Mouse (Mus musculus): ENCODE measurements at regions not wholly inside any gene's neighbourhood (a gene's known extent, or its start where the extent isn't known, plus 50 kb on each side); places are given as distances from the start of the nearest gene placed in this dataset.

GRCm38 (mm10) chr16:42772640-42773039 is 103.0 kb upstream of the Zbtb20 start:
- 72% methylated on average over 2 of the region's 2 CpGs for WGBS

DNA sequence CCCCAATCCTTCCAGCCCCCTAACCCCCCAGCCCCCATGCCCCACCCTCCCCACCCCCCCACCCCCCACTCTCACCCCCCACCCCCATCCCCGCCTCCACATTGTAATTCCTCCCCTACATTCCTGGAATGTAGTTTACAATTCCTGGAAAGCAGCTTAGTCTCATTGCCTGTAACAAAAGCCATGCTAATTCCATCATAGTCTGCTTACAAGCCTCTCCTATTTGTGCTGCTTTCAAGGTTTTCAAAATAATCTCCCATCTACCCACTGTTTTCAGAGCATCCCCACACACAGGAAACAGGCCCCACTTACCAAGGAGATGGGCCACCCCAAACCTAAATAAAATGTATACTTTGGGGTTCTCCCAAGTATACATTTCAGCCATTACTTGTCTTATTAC is 105.5 kb upstream of the Zbtb20 start:
- H3K9me3 ChIP-seq (ENCODE audit: control insufficient read depth, low read length): no peaks in the 10 kb centered on the region
- H3K4me2 ChIP-seq: no peak overlapping the region
- no peak for DNase-seq (ENCODE audit: low spot score, missing footprints)
- no peak overlapping the region for H3K4me3 ChIP-seq (ENCODE audit: low read depth, low read length)
- H3K36me3 ChIP-seq (ENCODE audit: control insufficient read depth, insufficient read depth, low read length): no peaks in the 10 kb centered on the region
- no peak overlapping the region for H3K9ac ChIP-seq (ENCODE audit: low read length)
- H3K4me1 ChIP-seq (ENCODE audit: control insufficient read depth, insufficient read depth, low read length): no peaks in the 10 kb centered on the region
- no peaks in the 10 kb centered on the region for H3K27me3 ChIP-seq (ENCODE audit: control insufficient read depth, insufficient read depth, low read length)
- WGBS: 44% methylated on average over 1 of the region's 1 CpGs
- no peak for ATAC-seq (ENCODE audit: low FRiP score)
- H3K27ac ChIP-seq (ENCODE audit: low read depth, low read length): no peak overlapping the region

More at GRCm38 (mm10) chr16:42772640-42773039, 103.0 kb upstream of the Zbtb20 start:
- Histone ChIP-seq H3K27ac (ENCODE audit: low read depth, low read length) (no peak overlapping the region), H3K4me3 (ENCODE audit: low read depth, low read length) (no peak overlapping the region), H3K4me1 (ENCODE audit: control insufficient read depth, insufficient read depth, low read length) (no peaks in the 10 kb centered on the region), H3K27me3 (ENCODE audit: control insufficient read depth, insufficient read depth, low read length) (no peaks in the 10 kb centered on the region), H3K9ac (ENCODE audit: low read length) (no peak overlapping the region), H3K36me3 (ENCODE audit: control insufficient read depth, insufficient read depth, low read length) (no peaks in the 10 kb centered on the region), H3K4me2 (no peak overlapping the region), H3K9me3 (ENCODE audit: control insufficient read depth, low read length) (no peaks in the 10 kb centered on the region)
- ATAC-seq (ENCODE audit: low FRiP score): no peak
- DNase-seq (ENCODE audit: low spot score, missing footprints): no peak

- H3K27ac ChIP-seq (ENCODE audit: low read depth, low read length): no peak overlapping the region
- 84% methylated on average over 5 of the region's 5 CpGs for whole genome bisulfite sequencing
- DNase-seq (ENCODE audit: low spot score, missing footprints): no peak
- H3K9ac ChIP-seq (ENCODE audit: low read length): no peak overlapping the region
- H3K4me3 ChIP-seq (ENCODE audit: low read depth, low read length): no peak overlapping the region
- H3K27me3 ChIP-seq (ENCODE audit: control insufficient read depth, insufficient read depth, low read length): no peaks in the 10 kb centered on the region
- no peak for ATAC-seq (ENCODE audit: low FRiP score)
- no peak overlapping the region for H3K4me2 ChIP-seq
- no peaks in the 10 kb centered on the region for H3K36me3 ChIP-seq (ENCODE audit: control insufficient read depth, insufficient read depth, low read length)
- no peaks in the 10 kb centered on the region for H3K9me3 ChIP-seq (ENCODE audit: control insufficient read depth, low read length)
- H3K4me1 ChIP-seq (ENCODE audit: control insufficient read depth, insufficient read depth, low read length): no peaks in the 10 kb centered on the region
Observed at GRCm38 (mm10) chr16:42748681-42749080, 127.0 kb upstream of the Zbtb20 start.

GRCm38 (mm10) chr16:42745943-42746675 is 129.6 kb upstream of the Zbtb20 start:
- ATAC-seq (ENCODE audit: low FRiP score) (0 out of 2 replicates have a peak, but pooled peaks have one; percentile 40), DNase-seq (ENCODE audit: low spot score, missing footprints) (peak; percentile 84)
- Histone ChIP-seq H3K27ac (ENCODE audit: low read depth, low read length) (peak overlapping the region; percentile 2; the same call in 1 of the 2 replicates), H3K4me2 (no peak overlapping the region), H3K9ac (ENCODE audit: low read length) (no peak overlapping the region), H3K4me1 (ENCODE audit: control insufficient read depth, insufficient read depth, low read length) (no peaks in the 10 kb centered on the region), H3K9me3 (ENCODE audit: control insufficient read depth, low read length) (no peaks in the 10 kb centered on the region), H3K27me3 (ENCODE audit: control insufficient read depth, insufficient read depth, low read length) (no peaks in the 10 kb centered on the region), H3K4me3 (ENCODE audit: low read depth, low read length) (no peak overlapping the region), H3K36me3 (ENCODE audit: control insufficient read depth, insufficient read depth, low read length) (no peaks in the 10 kb centered on the region)
- 58% methylated on average over 11 of the region's 11 CpGs for WGBS

GRCm38 (mm10) chr16:42743538-42743937 is 132.1 kb upstream of the Zbtb20 start:
- no peak overlapping the region for H3K4me2 ChIP-seq
- DNase-seq (ENCODE audit: low spot score, missing footprints): peak; percentile 21
- H3K36me3 ChIP-seq (ENCODE audit: control insufficient read depth, insufficient read depth, low read length): no peaks in the 10 kb centered on the region
- H3K4me3 ChIP-seq (ENCODE audit: low read depth, low read length): no peak overlapping the region
- H3K9me3 ChIP-seq (ENCODE audit: control insufficient read depth, low read length): no peaks in the 10 kb centered on the region
- no peaks in the 10 kb centered on the region for H3K27me3 ChIP-seq (ENCODE audit: control insufficient read depth, insufficient read depth, low read length)
- H3K9ac ChIP-seq (ENCODE audit: low read length): no peak overlapping the region
- no peak overlapping the region for H3K27ac ChIP-seq (ENCODE audit: low read depth, low read length)
- WGBS: 76% methylated on average over 1 of the region's 1 CpGs
- H3K4me1 ChIP-seq (ENCODE audit: control insufficient read depth, insufficient read depth, low read length): no peaks in the 10 kb centered on the region
- ATAC-seq (ENCODE audit: low FRiP score): no peak

DNA sequence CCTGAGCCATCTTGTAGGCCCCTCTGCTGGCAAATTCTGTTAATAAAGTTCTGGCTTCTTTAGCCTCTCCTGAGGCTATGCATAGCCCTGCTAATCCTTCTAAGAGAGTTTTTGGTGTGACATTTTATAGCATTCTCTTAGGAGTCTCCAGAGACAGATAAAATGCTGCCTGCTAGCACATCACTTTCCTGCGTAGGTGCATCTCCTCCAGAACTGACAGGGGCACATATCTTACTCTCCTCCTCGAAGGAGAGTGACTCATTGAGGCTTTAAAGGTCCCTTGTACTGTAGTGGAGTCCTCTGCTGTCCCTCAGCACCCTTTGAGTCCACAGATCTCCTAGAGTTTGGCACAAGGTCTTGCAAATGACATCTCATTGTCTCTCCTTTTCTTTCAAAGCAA is 132.6 kb upstream of the Zbtb20 start:
- no peak overlapping the region for H3K4me2 ChIP-seq
- H3K4me1 ChIP-seq (ENCODE audit: control insufficient read depth, insufficient read depth, low read length): no peaks in the 10 kb centered on the region
- ATAC-seq (ENCODE audit: low FRiP score): no peak
- no peaks in the 10 kb centered on the region for H3K27me3 ChIP-seq (ENCODE audit: control insufficient read depth, insufficient read depth, low read length)
- H3K27ac ChIP-seq (ENCODE audit: low read depth, low read length): no peak overlapping the region
- no peaks in the 10 kb centered on the region for H3K9me3 ChIP-seq (ENCODE audit: control insufficient read depth, low read length)
- no peak for DNase-seq (ENCODE audit: low spot score, missing footprints)
- no peaks in the 10 kb centered on the region for H3K36me3 ChIP-seq (ENCODE audit: control insufficient read depth, insufficient read depth, low read length)
- WGBS: 80% methylated on average over 2 of the region's 2 CpGs
- no peak overlapping the region for H3K9ac ChIP-seq (ENCODE audit: low read length)
- no peak overlapping the region for H3K4me3 ChIP-seq (ENCODE audit: low read depth, low read length)

DNA sequence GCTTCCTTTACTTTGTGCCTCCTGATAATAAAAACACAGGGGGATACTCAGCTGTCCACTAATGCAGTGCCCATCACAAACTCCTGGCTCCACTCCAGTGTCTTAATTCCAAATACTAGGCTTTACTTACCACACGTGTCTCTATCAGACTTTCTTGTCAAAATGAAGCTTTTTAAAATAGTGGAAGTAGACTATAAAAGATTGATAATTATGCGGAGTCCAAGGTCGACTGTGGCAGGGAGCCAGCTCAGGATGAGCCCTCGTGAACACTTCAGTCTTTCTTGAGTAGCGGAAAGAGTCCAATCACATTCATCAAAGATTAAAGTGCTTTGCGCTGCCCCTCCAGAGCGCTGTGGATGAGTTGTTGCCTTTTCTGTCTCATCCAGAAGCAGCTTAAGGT is 147.9 kb upstream of the Zbtb20 start:
- Histone ChIP-seq H3K4me2 (no peak overlapping the region), H3K9ac (ENCODE audit: low read length) (no peak overlapping the region), H3K4me3 (ENCODE audit: low read depth, low read length) (no peak overlapping the region), H3K9me3 (ENCODE audit: control insufficient read depth, low read length) (no peaks in the 10 kb centered on the region), H3K4me1 (ENCODE audit: control insufficient read depth, insufficient read depth, low read length) (no peaks in the 10 kb centered on the region), H3K27me3 (ENCODE audit: control insufficient read depth, insufficient read depth, low read length) (no peaks in the 10 kb centered on the region), H3K27ac (ENCODE audit: low read depth, low read length) (no peak overlapping the region), H3K36me3 (ENCODE audit: control insufficient read depth, insufficient read depth, low read length) (no peaks in the 10 kb centered on the region)
- DNase-seq (ENCODE audit: low spot score, missing footprints) (peak; percentile 61), ATAC-seq (ENCODE audit: low FRiP score) (no peak)
- WGBS: 87% methylated on average over 7 of the region's 7 CpGs

GRCm38 (mm10) chr16:42719915-42720314 is 155.8 kb upstream of the Zbtb20 start:
- Histone ChIP-seq H3K4me1 (ENCODE audit: control insufficient read depth, insufficient read depth, low read length) (peaks cover 17% of the 10 kb centered on the region), H3K36me3 (ENCODE audit: control insufficient read depth, insufficient read depth, low read length) (no peaks in the 10 kb centered on the region), H3K27me3 (ENCODE audit: control insufficient read depth, insufficient read depth, low read length) (no peaks in the 10 kb centered on the region), H3K9ac (ENCODE audit: low read length) (no peak overlapping the region), H3K9me3 (ENCODE audit: control insufficient read depth, low read length) (no peaks in the 10 kb centered on the region), H3K27ac (ENCODE audit: low read depth, low read length) (no peak overlapping the region), H3K4me2 (no peak overlapping the region), H3K4me3 (ENCODE audit: low read depth, low read length) (no peak overlapping the region)
- ATAC-seq (ENCODE audit: low FRiP score) (no peak), DNase-seq (ENCODE audit: low spot score, missing footprints) (no peak)
- 59% methylated on average over 3 of the region's 3 CpGs for whole genome bisulfite sequencing

DNA sequence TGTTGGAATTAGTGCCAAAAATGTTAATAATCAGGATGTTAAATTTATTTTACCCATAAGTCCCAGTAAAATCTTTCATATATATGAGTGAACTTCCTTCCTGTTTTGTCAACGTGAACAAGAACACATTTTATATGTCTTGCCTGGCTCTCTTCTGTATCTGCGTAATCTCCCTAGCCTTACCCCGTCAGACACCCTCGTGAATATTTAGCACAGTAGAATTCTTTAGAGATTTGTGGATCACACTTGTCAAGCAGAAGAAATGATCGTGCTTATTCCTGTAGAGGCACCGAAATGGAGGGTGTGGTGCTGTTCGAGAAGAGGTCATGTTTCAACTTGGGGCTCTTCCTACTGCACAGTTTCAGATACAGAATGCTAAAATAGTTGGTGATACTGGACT is 157.2 kb upstream of the Zbtb20 start:
- DNase-seq (ENCODE audit: low spot score, missing footprints) (no peak), ATAC-seq (ENCODE audit: low FRiP score) (0 out of 2 replicates have a peak, but pooled peaks have one; percentile 30)
- H3K4me3 ChIP-seq (ENCODE audit: low read depth, low read length): no peak overlapping the region
- no peaks in the 10 kb centered on the region for H3K9me3 ChIP-seq (ENCODE audit: control insufficient read depth, low read length)
- no peak overlapping the region for H3K4me2 ChIP-seq
- peaks cover 17% of the 10 kb centered on the region for H3K4me1 ChIP-seq (ENCODE audit: control insufficient read depth, insufficient read depth, low read length)
- 52% methylated on average over 7 of the region's 7 CpGs for WGBS
- H3K36me3 ChIP-seq (ENCODE audit: control insufficient read depth, insufficient read depth, low read length): no peaks in the 10 kb centered on the region
- H3K27me3 ChIP-seq (ENCODE audit: control insufficient read depth, insufficient read depth, low read length): no peaks in the 10 kb centered on the region
- H3K27ac ChIP-seq (ENCODE audit: low read depth, low read length): no peak overlapping the region
- no peak overlapping the region for H3K9ac ChIP-seq (ENCODE audit: low read length)

Data from midbrain, embryonic 11.5 days (tissue).